Mouse (Mus musculus) hindbrain, postnatal 0 days (tissue): Measurements from ENCODE around the gene Xylt1. TPM values are rescaled to one million over a fixed set of nuclear protein-coding genes. Genes with fewer than 3 reads are reported as not detected.

ENCODE experiments used
- ATAC-seq: fragments of 200-750 bp; cut with Nextera tagmentation; 2 replicates; pipeline ENCODE4 v1.8.0; 2017; ENCODE audit warnings: mild to moderate bottlenecking, moderate TSS enrichment, moderate library complexity
- DNase-seq: peaks from one replicate; pipeline ENCODE4 v3.0.0-alpha.2; 2015; ENCODE audit warnings: low spot score
- H3K27ac ChIP-seq: fragments of 300-500 bp; sonication (generic); 2 replicates; pipeline ENCODE4 v1.5.1; 2014; ENCODE audit warnings: mild to moderate bottlenecking
- H3K27me3 ChIP-seq: fragments of 300-500 bp; sonication (generic); 2 replicates; pipeline ENCODE4 v1.6.1; 2014; ENCODE audit warnings: low read length, mixed read lengths; ENCODE audit not compliant: insufficient read depth
- H3K36me3 ChIP-seq: fragments of 300-500 bp; sonication (generic); 2 replicates; pipeline ENCODE4 v1.6.1; 2014; ENCODE audit warnings: low read length, mixed read lengths; ENCODE audit not compliant: insufficient read depth
- H3K4me1 ChIP-seq: fragments of 300-500 bp; sonication (generic); 2 replicates; pipeline ENCODE4 v1.6.1; 2014; ENCODE audit warnings: antibody characterized with exemption, low read length, mixed read lengths; ENCODE audit not compliant: insufficient read depth
- H3K4me2 ChIP-seq: fragments of 300-500 bp; sonication (generic); 2 replicates; pipeline ENCODE4 v1.6.1; 2014; ENCODE audit warnings: low read depth, mild to moderate bottlenecking, low read length, moderate library complexity, mixed read lengths
- H3K4me3 ChIP-seq: fragments of 300-500 bp; sonication (generic); 2 replicates; pipeline ENCODE4 v1.5.1; 2014; ENCODE audit warnings: low read length
- H3K9ac ChIP-seq: fragments of 300-500 bp; sonication (generic); replicated peaks from 2 replicates; pipeline ENCODE4 v1.6.1; 2014; ENCODE audit warnings: mild to moderate bottlenecking, low read length, moderate library complexity, mixed read lengths
- H3K9me3 ChIP-seq: fragments of 300-500 bp; sonication (generic); 2 replicates; pipeline ENCODE4 v1.6.1; 2016; ENCODE audit warnings: low read length, mixed read lengths
- CTCF ChIP-seq: IDR thresholded peaks from 2 replicates; pipeline ENCODE4 v1.5.1; 2016; ENCODE audit warnings: antibody characterized with exemption, control low read depth, low read depth
- WGBS: fragments of 180-500 bp; shearing (Covaris S2); extraction: QIAGEN DNeasy Blood & Tissue Kit; methylation state at CpG from one replicate; pipeline ENCODE4 v1.1.7; 2014; 5-methylcytosine and 5-hydroxymethylcytosine counted together
- polyA plus RNA-seq: library from polyadenylated mRNA; unstranded; fragments of >200 nt; fragmentation: Nextera tagmentation; extraction: Ambion mirVana; gene quantifications from 2 replicates; pipeline ENCODE4 v1.2.1, GENCODE M21; 2015
- total RNA-seq: library from RNA; depleted of rRNA; stranded (reverse); fragments of >200 nt; gene quantifications from 2 replicates; pipeline ENCODE4 v1.2.3, GENCODE M21; 2014

Xylt1 gene
- total and polyA plus RNA-seq, 2 experiments from 2014 or later = 3.0 to 16.6 TPM

DNA sequence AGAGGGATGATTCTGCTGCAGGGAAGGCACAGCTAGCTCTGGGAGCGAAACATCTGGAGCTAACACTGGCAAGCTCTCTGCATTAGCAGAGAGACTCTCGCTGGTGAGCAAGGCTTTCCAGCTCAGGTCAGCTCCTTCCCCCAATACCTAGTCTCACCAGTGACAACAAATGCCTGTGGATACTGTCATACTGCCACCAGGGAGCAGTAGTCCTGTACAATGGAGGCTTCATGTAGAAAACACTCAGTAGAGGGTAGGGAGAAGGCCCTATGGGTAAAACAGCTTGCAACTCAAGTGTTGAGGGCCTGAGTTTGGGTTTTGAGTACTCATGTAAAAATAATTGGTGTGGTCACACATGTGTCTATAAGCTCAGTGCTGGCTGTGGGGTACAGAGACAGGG, 185.3 kb downstream of the Xylt1 start:
- 69% methylated on average over 2 of the region's 2 CpGs for WGBS

DNA sequence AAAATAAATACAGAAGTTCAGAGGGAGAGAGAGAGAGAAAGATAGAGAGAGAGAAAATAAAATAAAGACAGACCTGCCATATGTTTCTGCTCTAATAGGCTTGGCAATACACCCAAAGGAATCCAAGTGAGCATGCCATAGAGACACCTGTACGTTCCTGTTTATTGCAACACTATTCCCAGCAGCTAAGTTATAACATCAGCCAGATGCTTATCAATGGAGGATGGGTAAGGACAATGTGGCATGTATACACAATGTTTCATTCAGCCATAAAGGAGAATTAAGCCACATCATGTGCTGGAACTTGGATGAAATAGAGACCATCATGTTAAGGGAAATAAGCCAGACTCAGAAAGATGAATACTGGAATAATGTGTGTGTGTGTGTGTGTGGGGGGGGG, 186.1 kb downstream of the Xylt1 start:
- 67% methylated on average over 1 of the region's 1 CpGs for WGBS
- Histone ChIP-seq H3K4me1 (no peaks in the 10 kb centered on the region), H3K36me3 (no peaks in the 10 kb centered on the region), H3K27me3 (no peaks in the 10 kb centered on the region), H3K27ac (no peak overlapping the region), H3K4me3 (no peak overlapping the region), H3K9me3 (no peaks in the 10 kb centered on the region), H3K9ac (no peak overlapping the region), H3K4me2 (no peak overlapping the region)
- TF ChIP-seq CTCF = no peak
- DNase-seq (no peak), ATAC-seq (no peak)

More for the DNA sequence above, 185.3 kb downstream of the Xylt1 start:
- Histone ChIP-seq H3K27ac (no peak overlapping the region), H3K9ac (no peak overlapping the region), H3K4me3 (no peak overlapping the region), H3K4me2 (no peak overlapping the region), H3K4me1 (no peaks in the 10 kb centered on the region), H3K36me3 (no peaks in the 10 kb centered on the region), H3K9me3 (no peaks in the 10 kb centered on the region), H3K27me3 (no peaks in the 10 kb centered on the region)
- no peak for ATAC-seq
- DNase-seq = peak; percentile 57
- TF ChIP-seq CTCF = peak; percentile 65

DNA sequence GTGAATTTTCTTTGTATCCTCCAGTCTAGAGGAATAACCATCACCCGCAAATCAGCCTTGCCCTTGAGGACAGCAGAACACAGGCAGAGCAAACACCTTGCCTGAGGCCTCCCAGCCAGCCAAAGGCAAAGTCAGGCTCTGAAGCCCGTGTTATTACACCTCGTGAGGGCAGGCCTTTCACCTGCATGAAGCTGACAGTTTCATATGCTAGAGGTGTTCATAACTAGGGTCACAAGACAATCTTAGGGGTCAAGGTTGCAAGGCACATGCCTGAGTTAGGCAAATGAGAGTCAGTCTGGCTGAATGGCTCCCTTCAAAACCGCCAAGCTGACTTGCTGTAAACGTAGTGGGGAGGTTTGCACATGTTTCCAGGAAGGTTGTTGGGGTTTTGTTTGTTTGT, 186.5 kb downstream of the Xylt1 start:
- H3K36me3 ChIP-seq = no peaks in the 10 kb centered on the region
- WGBS = 84% methylated on average over 5 of the region's 5 CpGs

DNA sequence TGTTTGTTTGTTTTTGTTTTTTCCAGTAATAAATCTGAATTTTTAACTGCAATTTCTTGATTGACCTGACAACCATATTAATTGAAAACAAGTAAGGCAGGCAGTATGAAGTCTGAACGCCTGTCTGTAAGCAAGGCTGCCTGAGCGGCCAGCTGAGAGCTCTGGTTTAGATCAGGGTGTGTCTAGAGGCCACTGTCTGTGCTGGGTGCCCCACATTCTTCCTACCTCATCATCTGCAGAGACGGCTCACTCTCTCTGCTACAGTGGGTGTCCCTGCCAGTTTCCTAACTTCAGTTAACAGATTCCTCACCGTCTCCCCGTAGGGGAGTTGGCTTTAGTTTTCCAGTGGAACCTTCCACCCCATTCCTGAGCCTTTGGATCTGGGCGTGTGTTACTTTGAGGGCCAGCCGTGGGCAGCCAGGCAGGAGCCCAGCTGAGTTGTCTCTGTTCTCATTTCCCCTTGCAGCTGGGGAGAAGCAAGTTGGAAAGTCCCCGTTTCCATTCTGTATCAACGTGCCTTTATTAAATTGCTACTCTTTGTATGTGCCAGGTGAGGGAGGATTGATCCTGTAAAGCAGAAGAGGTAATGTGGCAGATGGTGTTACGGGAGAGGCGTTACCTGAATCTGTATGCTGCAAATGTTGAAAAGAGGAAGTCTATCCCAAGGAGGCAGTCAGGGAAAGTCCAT, 187.0 kb downstream of the Xylt1 start:
- Histone ChIP-seq H3K4me3 (no peak overlapping the region), H3K4me2 (no peak overlapping the region), H3K27ac (no peak overlapping the region), H3K4me1 (no peaks in the 10 kb centered on the region), H3K27me3 (no peaks in the 10 kb centered on the region), H3K36me3 (no peaks in the 10 kb centered on the region), H3K9ac (no peak overlapping the region), H3K9me3 (no peaks in the 10 kb centered on the region)
- 76% methylated on average over 11 of the region's 11 CpGs for WGBS
- ATAC-seq (no peak), DNase-seq (no peak)
- no peak for TF ChIP-seq CTCF

More for the DNA sequence above, 186.5 kb downstream of the Xylt1 start:
- Histone ChIP-seq H3K27ac (no peak overlapping the region), H3K4me2 (no peak overlapping the region), H3K4me1 (no peaks in the 10 kb centered on the region), H3K9ac (no peak overlapping the region), H3K9me3 (no peaks in the 10 kb centered on the region), H3K27me3 (no peaks in the 10 kb centered on the region), H3K4me3 (no peak overlapping the region)
- DNase-seq (no peak), ATAC-seq (no peak)
- no peak for TF ChIP-seq CTCF

DNA sequence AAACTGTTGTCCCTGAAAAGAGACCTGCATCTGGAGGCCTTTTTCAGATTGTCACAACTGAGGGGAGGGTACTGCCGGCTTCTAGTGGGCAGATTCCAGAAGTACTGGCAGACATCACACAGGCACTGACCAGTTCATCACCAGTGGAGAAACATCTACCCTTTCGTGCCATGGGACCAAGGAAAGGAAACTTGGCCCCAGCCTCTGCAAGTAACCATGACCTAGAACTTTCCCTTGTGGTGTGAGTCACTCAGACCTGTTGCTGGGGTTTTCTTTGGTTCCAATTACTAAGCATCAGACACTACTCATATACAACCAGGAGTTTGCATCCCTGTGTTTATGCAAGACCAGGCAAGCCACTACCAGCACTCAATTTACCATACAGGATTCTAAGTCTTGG, 190.4 kb downstream of the Xylt1 start:
- Histone ChIP-seq H3K4me2 (no peak overlapping the region), H3K4me1 (no peaks in the 10 kb centered on the region; the same call in 1 of the 2 replicates), H3K36me3 (no peaks in the 10 kb centered on the region), H3K27ac (peak overlapping the region; percentile 54), H3K27me3 (no peaks in the 10 kb centered on the region), H3K4me3 (no peak overlapping the region), H3K9me3 (no peaks in the 10 kb centered on the region), H3K9ac (no peak overlapping the region)
- WGBS = 91% methylated on average over 2 of the region's 2 CpGs
- ATAC-seq (no peak), DNase-seq (no peak)
- TF ChIP-seq CTCF = no peak

DNA sequence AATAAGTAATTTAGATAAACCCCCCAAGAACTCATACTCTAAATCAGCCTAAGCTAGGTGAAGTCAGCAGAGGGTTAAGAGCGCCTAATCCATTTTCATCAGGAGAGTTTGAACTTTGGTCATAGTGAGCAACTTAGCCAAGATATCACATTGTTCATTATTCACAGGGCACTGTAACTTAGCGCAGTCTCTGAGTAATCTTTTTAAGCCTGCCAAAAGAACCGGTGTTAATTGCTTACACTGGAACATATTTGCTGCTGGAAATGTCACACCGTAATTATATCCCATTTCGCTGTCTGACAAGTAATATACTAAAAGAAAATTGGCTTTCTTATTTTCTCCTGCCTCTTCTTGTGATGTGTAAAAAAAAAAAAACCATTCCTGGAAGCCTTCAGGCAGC, 190.9 kb downstream of the Xylt1 start:
- Histone ChIP-seq H3K4me1 (no peaks in the 10 kb centered on the region; the same call in 1 of the 2 replicates), H3K27ac (no peak overlapping the region), H3K9ac (no peak overlapping the region), H3K27me3 (no peaks in the 10 kb centered on the region), H3K4me3 (no peak overlapping the region), H3K4me2 (no peak overlapping the region), H3K36me3 (no peaks in the 10 kb centered on the region), H3K9me3 (no peaks in the 10 kb centered on the region)
- no peak for TF ChIP-seq CTCF
- 49% methylated on average over 5 of the region's 5 CpGs for WGBS
- DNase-seq = no peak
- no peak for ATAC-seq

DNA sequence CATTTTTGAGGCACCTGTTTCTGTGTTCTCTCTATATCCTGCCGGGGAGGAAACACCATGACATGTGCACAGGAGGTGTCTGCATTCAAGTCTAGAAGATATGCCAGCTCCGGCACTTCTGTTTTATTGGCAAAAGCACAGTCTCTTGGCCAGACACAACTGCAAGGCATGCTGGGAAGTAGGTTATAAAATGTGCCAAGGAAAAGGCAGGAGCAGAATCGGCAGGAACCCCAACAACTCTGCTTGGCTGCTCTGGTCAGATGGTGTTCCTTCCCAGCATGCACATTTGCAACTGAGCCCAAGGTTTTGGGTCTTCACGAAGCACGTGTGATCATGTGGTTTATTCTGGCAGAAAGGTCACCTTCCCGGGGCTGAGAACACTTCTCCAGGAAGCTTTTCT, 192.4 kb downstream of the Xylt1 start:
- no peaks in the 10 kb centered on the region for H3K36me3 ChIP-seq
- no peak overlapping the region for H3K27ac ChIP-seq
- no peaks in the 10 kb centered on the region; the same call in 1 of the 2 replicates for H3K4me1 ChIP-seq
- H3K9ac ChIP-seq = no peak overlapping the region
- no peak for TF ChIP-seq CTCF
- no peak overlapping the region for H3K4me2 ChIP-seq
- no peaks in the 10 kb centered on the region for H3K9me3 ChIP-seq
- no peaks in the 10 kb centered on the region for H3K27me3 ChIP-seq
- 47% methylated on average over 6 of the region's 6 CpGs for WGBS
- DNase-seq = peak; percentile 51
- peak; percentile 36; the same call in 1 of the 2 replicates for ATAC-seq
- H3K4me3 ChIP-seq = no peak overlapping the region
